Mouse (Mus musculus) neural tube, embryonic 13.5 days (tissue): Measurements from ENCODE around the gene Zcchc2. TPM values are rescaled to one million over a fixed set of nuclear protein-coding genes. Genes with fewer than 3 reads are reported as not detected.

Experiments used
- ATAC-seq: fragments of 200-750 bp; cut with Nextera tagmentation; 2 replicates; pipeline ENCODE4 v1.8.0; 2017; ENCODE audit warnings: low read depth, mild to moderate bottlenecking, moderate TSS enrichment, moderate library complexity
- H3K27ac ChIP-seq: fragments of 300-500 bp; sonication (generic); replicated peaks from 2 replicates; pipeline ENCODE4 v1.5.1; 2015; ENCODE audit warnings: moderate library complexity, mild to moderate bottlenecking, inconsistent platforms
- H3K27me3 ChIP-seq: fragments of 300-500 bp; sonication (generic); 2 replicates; pipeline ENCODE4 v1.6.1; 2015; ENCODE audit warnings: mild to moderate bottlenecking, inconsistent platforms
- H3K36me3 ChIP-seq: fragments of 300-500 bp; sonication (generic); 2 replicates; pipeline ENCODE4 v1.6.1; 2015; ENCODE audit warnings: mild to moderate bottlenecking, inconsistent platforms
- H3K4me1 ChIP-seq: fragments of 300-500 bp; sonication (generic); replicated peaks from 2 replicates; pipeline ENCODE4 v1.6.1; 2015; ENCODE audit warnings: inconsistent platforms
- H3K4me2 ChIP-seq: fragments of 300-500 bp; sonication (generic); 2 replicates; pipeline ENCODE4 v1.6.1; 2015; ENCODE audit warnings: inconsistent platforms, mild to moderate bottlenecking, moderate library complexity
- H3K4me3 ChIP-seq: fragments of 300-500 bp; sonication (generic); 2 replicates; pipeline ENCODE4 v1.5.1; 2015; ENCODE audit warnings: mild to moderate bottlenecking, inconsistent platforms
- H3K9ac ChIP-seq: fragments of 300-500 bp; sonication (generic); 2 replicates; pipeline ENCODE4 v1.6.1; 2015; ENCODE audit warnings: moderate library complexity, mild to moderate bottlenecking, inconsistent platforms
- H3K9me3 ChIP-seq: fragments of 300-500 bp; sonication (generic); 2 replicates; pipeline ENCODE4 v1.6.1; 2016; ENCODE audit warnings: inconsistent platforms
- WGBS: fragments of 180-500 bp; shearing (Covaris S2); methylation state at CpG from one replicate; pipeline ENCODE4 v1.1.7; 2015; 5-methylcytosine and 5-hydroxymethylcytosine counted together
- polyA plus RNA-seq: library from polyadenylated mRNA; unstranded; fragments of >200 nt; fragmentation: Nextera tagmentation; extraction: Ambion mirVana; gene quantifications from 2 replicates; pipeline ENCODE4 v1.2.1, GENCODE M21; 2015

The Zcchc2 gene
- polyA plus RNA-seq, 1 experiment from 2014 or later: 1.7 TPM

GRCm38 (mm10) chr1:106067306-106067705 lies 77.1 kb downstream of the Zcchc2 start:
- Histone ChIP-seq H3K4me3 (no peak overlapping the region), H3K4me2 (no peak overlapping the region), H3K9me3 (no peaks in the 10 kb centered on the region), H3K27me3 (no peaks in the 10 kb centered on the region; the same call in 1 of the 2 replicates), H3K36me3 (no peaks in the 10 kb centered on the region), H3K9ac (no peak overlapping the region), H3K27ac (no peak overlapping the region), H3K4me1 (peaks cover 9% of the 10 kb centered on the region)
- 75% methylated on average over 6 of the region's 6 CpGs for WGBS
- ATAC-seq: no peak

GRCm38 (mm10) chr1:106069867-106070543 lies 79.8 kb downstream of the Zcchc2 start:
- Histone ChIP-seq H3K4me3 (no peak overlapping the region), H3K36me3 (no peaks in the 10 kb centered on the region), H3K27me3 (no peaks in the 10 kb centered on the region; the same call in 1 of the 2 replicates), H3K9me3 (no peaks in the 10 kb centered on the region), H3K9ac (no peak overlapping the region), H3K4me1 (peaks cover 10% of the 10 kb centered on the region), H3K27ac (no peak overlapping the region), H3K4me2 (no peak overlapping the region)
- WGBS: 73% methylated on average over 7 of the region's 7 CpGs
- no peak for ATAC-seq

GRCm38 (mm10) chr1:106070814-106071213 lies 80.6 kb downstream of the Zcchc2 start:
- Histone ChIP-seq H3K4me3 (no peak overlapping the region), H3K4me1 (peaks cover 10% of the 10 kb centered on the region), H3K4me2 (no peak overlapping the region), H3K36me3 (no peaks in the 10 kb centered on the region), H3K9me3 (no peaks in the 10 kb centered on the region), H3K9ac (no peak overlapping the region), H3K27ac (no peak overlapping the region), H3K27me3 (no peaks in the 10 kb centered on the region; the same call in 1 of the 2 replicates)
- ATAC-seq: no peak
- WGBS: 59% methylated on average over 4 of the region's 4 CpGs

- H3K27ac ChIP-seq: peak overlapping the region; percentile 9; the same call in 1 of the 2 replicates
Observed at GRCm38 (mm10) chr1:106071237-106072070, 81.2 kb downstream of the Zcchc2 start.

GRCm38 (mm10) chr1:106072071-106072440 lies 81.8 kb downstream of the Zcchc2 start:
- Histone ChIP-seq H3K4me2 (peak overlapping the region; percentile 46), H3K4me3 (0 out of 2 replicates have a peak overlapping the region, but pooled peaks have one; percentile 2), H3K9ac (0 out of 2 replicates have a peak overlapping the region, but pooled peaks have one; percentile 52), H3K4me1 (peaks cover 10% of the 10 kb centered on the region), H3K27me3 (no peaks in the 10 kb centered on the region; the same call in 1 of the 2 replicates), H3K36me3 (no peaks in the 10 kb centered on the region), H3K9me3 (no peaks in the 10 kb centered on the region), H3K27ac (peak overlapping the region; percentile 9; the same call in 1 of the 2 replicates)
- peak; percentile 89 for ATAC-seq
- WGBS: 2% methylated on average over 10 of the region's 10 CpGs

More at GRCm38 (mm10) chr1:106071237-106072070, 81.2 kb downstream of the Zcchc2 start:
- Histone ChIP-seq H3K27me3 (no peaks in the 10 kb centered on the region; the same call in 1 of the 2 replicates), H3K4me2 (peak overlapping the region; percentile 46), H3K4me1 (peaks cover 10% of the 10 kb centered on the region), H3K36me3 (no peaks in the 10 kb centered on the region), H3K4me3 (0 out of 2 replicates have a peak overlapping the region, but pooled peaks have one; percentile 2), H3K9me3 (no peaks in the 10 kb centered on the region), H3K9ac (0 out of 2 replicates have a peak overlapping the region, but pooled peaks have one; percentile 52)
- WGBS: 14% methylated on average over 9 of the region's 9 CpGs
- ATAC-seq: peak; percentile 84

- WGBS: 81% methylated on average over 7 of the region's 7 CpGs
- no peaks in the 10 kb centered on the region for H3K36me3 ChIP-seq
- H3K4me1 ChIP-seq: peaks cover 10% of the 10 kb centered on the region
- H3K9ac ChIP-seq: no peak overlapping the region
- H3K9me3 ChIP-seq: no peaks in the 10 kb centered on the region
- H3K4me3 ChIP-seq: no peak overlapping the region
- no peak for ATAC-seq
- H3K27me3 ChIP-seq: no peaks in the 10 kb centered on the region; the same call in 1 of the 2 replicates
- H3K27ac ChIP-seq: no peak overlapping the region
- no peak overlapping the region for H3K4me2 ChIP-seq
Observed at GRCm38 (mm10) chr1:106073166-106073565, 83.0 kb downstream of the Zcchc2 start.

GRCm38 (mm10) chr1:106074141-106074540 lies 83.9 kb downstream of the Zcchc2 start:
- Histone ChIP-seq H3K4me2 (no peak overlapping the region), H3K27me3 (no peaks in the 10 kb centered on the region; the same call in 1 of the 2 replicates), H3K9ac (no peak overlapping the region), H3K36me3 (no peaks in the 10 kb centered on the region), H3K4me1 (peaks cover 10% of the 10 kb centered on the region), H3K9me3 (no peaks in the 10 kb centered on the region), H3K4me3 (no peak overlapping the region), H3K27ac (no peak overlapping the region)
- 77% methylated on average over 7 of the region's 7 CpGs for WGBS
- ATAC-seq: no peak

- no peak overlapping the region for H3K4me2 ChIP-seq
- H3K36me3 ChIP-seq: no peaks in the 10 kb centered on the region
- H3K27ac ChIP-seq: no peak overlapping the region
- no peak overlapping the region for H3K4me3 ChIP-seq
- no peaks in the 10 kb centered on the region; the same call in 1 of the 2 replicates for H3K27me3 ChIP-seq
- peaks cover 10% of the 10 kb centered on the region for H3K4me1 ChIP-seq
- no peak overlapping the region for H3K9ac ChIP-seq
- 89% methylated on average over 5 of the region's 5 CpGs for WGBS
- no peak for ATAC-seq
- no peaks in the 10 kb centered on the region for H3K9me3 ChIP-seq
Observed at GRCm38 (mm10) chr1:106074656-106075055, 84.5 kb downstream of the Zcchc2 start.

GRCm38 (mm10) chr1:106076641-106077040 lies 86.4 kb downstream of the Zcchc2 start:
- Histone ChIP-seq H3K4me2 (no peak overlapping the region), H3K4me3 (no peak overlapping the region), H3K4me1 (peaks cover 7% of the 10 kb centered on the region), H3K9ac (no peak overlapping the region), H3K27ac (no peak overlapping the region), H3K36me3 (no peaks in the 10 kb centered on the region), H3K27me3 (no peaks in the 10 kb centered on the region), H3K9me3 (no peaks in the 10 kb centered on the region)
- WGBS: 84% methylated on average over 3 of the region's 3 CpGs
- ATAC-seq: no peak

GRCm38 (mm10) chr1:106077166-106077565 lies 87.0 kb downstream of the Zcchc2 start:
- Histone ChIP-seq H3K27ac (no peak overlapping the region), H3K9me3 (no peaks in the 10 kb centered on the region), H3K27me3 (no peaks in the 10 kb centered on the region), H3K36me3 (no peaks in the 10 kb centered on the region), H3K9ac (no peak overlapping the region), H3K4me2 (no peak overlapping the region), H3K4me3 (no peak overlapping the region), H3K4me1 (peaks cover 2% of the 10 kb centered on the region)
- no peak for ATAC-seq
- WGBS: 78% methylated on average over 3 of the region's 3 CpGs
